17 mouse cellular contexts compared by ENCODE assay signal in the genomic region with DNA sequence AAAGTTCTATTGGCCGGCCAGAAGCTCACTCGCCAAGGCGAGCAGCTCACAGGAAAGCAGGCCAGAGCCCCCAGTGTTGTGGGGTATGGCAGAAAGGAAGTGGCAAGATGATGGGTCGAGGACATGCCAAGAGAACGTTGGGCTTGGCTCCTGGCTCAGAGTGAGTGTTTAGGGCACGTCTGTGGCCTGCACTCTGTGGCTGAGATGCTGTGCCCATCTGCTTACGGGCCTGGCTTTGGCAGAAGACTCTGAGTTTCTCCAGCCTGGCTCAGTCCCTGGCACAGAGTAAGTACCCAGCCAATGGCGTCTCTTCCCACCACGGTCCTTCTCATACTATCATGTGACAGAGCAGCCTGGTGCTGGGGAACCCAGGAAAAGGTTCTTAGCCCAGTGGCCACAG. TPM values are rescaled to one million over a fixed set of nuclear protein-coding genes. Genes with fewer than 3 reads are reported as not detected.
A peak's percentile ranks its signal among the peaks of the same experiment; 100 is the strongest.
DNase-seq lines count a peak whose midpoint lies in the region; ATAC-seq and TF ChIP-seq lines count a peak whose summit lies in the region.
"Had no signal": no experiment of that assay in that cellular context is flagged by ENCODE, and none has a peak within 500 bp of the region (broad histone marks: within the 10 kb centered on the region; RNA-seq: fewer than 3 reads in every experiment).

No protein-coding gene starts in this region.

- no peak for ATAC-seq in forebrain, embryonic 14.5 days
- no peak for ATAC-seq in midbrain, embryonic 12.5 days (ENCODE audit: low FRiP score, low read depth)
- ATAC-seq in liver, embryonic 12.5 days: no peak
- ATAC-seq: lung, postnatal 0 days had no signal

- H3K4me3 ChIP-seq in testis, adult 2 months (ENCODE audit: control insufficient read depth, low read depth, low read length): peak overlapping the region; percentile 76
- H3K4me3 ChIP-seq in forebrain, embryonic 14.5 days (ENCODE audit: low read depth, low read length): no peak overlapping the region
- H3K4me3 ChIP-seq in midbrain, embryonic 12.5 days: no peak overlapping the region
- no peak overlapping the region for H3K4me3 ChIP-seq in liver, embryonic 12.5 days
- H3K4me3 ChIP-seq: heart, embryonic 13.5 days had no signal

- no peak for TF ChIP-seq POLR2A in testis, adult 2 months (IDR thresholded peaks at IDR 0.05; ENCODE audit: control insufficient read depth, low read depth, low read length)

- H3K27ac ChIP-seq in testis, adult 2 months (ENCODE audit: control insufficient read depth, insufficient read depth, low read depth, low read length): no peak overlapping the region; the same call in 1 of the 2 replicates
- peak overlapping the region; percentile 30; the same call in 1 of the 2 replicates for H3K27ac ChIP-seq in forebrain, embryonic 14.5 days (ENCODE audit: low read depth, low read length)
- H3K27ac ChIP-seq in midbrain, embryonic 12.5 days (replicated peaks): peak overlapping the region; percentile 75
- no peak overlapping the region for H3K27ac ChIP-seq in liver, embryonic 12.5 days
- H3K27ac ChIP-seq: heart, embryonic 13.5 days had no signal

- TF ChIP-seq CTCF in testis, adult 2 months (IDR thresholded peaks at IDR 0.05; ENCODE audit: control insufficient read depth, insufficient read depth, insufficient replicate concordance, low read depth, low read length): no peak

- H3K27me3 ChIP-seq in testis, adult 2 months (ENCODE audit: control insufficient read depth, insufficient read depth, low read length): no peaks in the 10 kb centered on the region
- no peaks in the 10 kb centered on the region; the same call in 1 of the 2 replicates for H3K27me3 ChIP-seq in forebrain, embryonic 14.5 days (replicated peaks; ENCODE audit: control insufficient read depth, insufficient read depth, low read length)
- H3K27me3 ChIP-seq in midbrain, embryonic 12.5 days: peaks cover 27% of the 10 kb centered on the region
- H3K27me3 ChIP-seq in liver, embryonic 12.5 days (replicated peaks): peaks cover 53% of the 10 kb centered on the region

- no peak overlapping the region for H3K4me2 ChIP-seq in forebrain, embryonic 14.5 days (ENCODE audit: low read length)
- no peak overlapping the region for H3K4me2 ChIP-seq in midbrain, embryonic 12.5 days (replicated peaks)
- no peak overlapping the region for H3K4me2 ChIP-seq in liver, embryonic 12.5 days
- H3K4me2 ChIP-seq: heart, embryonic 13.5 days had no signal

- WGBS in forebrain, embryonic 14.5 days: 81% methylated on average over 9 of the region's 9 CpGs
- 85% methylated on average over 9 of the region's 9 CpGs for whole genome bisulfite sequencing in midbrain, embryonic 12.5 days
- 66% methylated on average over 9 of the region's 9 CpGs for whole genome bisulfite sequencing in liver, embryonic 12.5 days (ENCODE audit: insufficient replicate concordance)

- no peaks in the 10 kb centered on the region for H3K36me3 ChIP-seq in testis, adult 2 months (ENCODE audit: control insufficient read depth, insufficient read depth, low read length)
- no peaks in the 10 kb centered on the region for H3K36me3 ChIP-seq in forebrain, embryonic 14.5 days (ENCODE audit: control insufficient read depth, insufficient read depth, low read length)
- H3K36me3 ChIP-seq in midbrain, embryonic 12.5 days: no peaks in the 10 kb centered on the region
- no peaks in the 10 kb centered on the region for H3K36me3 ChIP-seq in liver, embryonic 12.5 days
- H3K36me3 ChIP-seq: heart, embryonic 13.5 days had no signal

- H3K9me3 ChIP-seq in forebrain, embryonic 14.5 days (replicated peaks; ENCODE audit: control insufficient read depth, low read length): no peaks in the 10 kb centered on the region
- no peaks in the 10 kb centered on the region for H3K9me3 ChIP-seq in midbrain, embryonic 12.5 days
- no peaks in the 10 kb centered on the region for H3K9me3 ChIP-seq in liver, embryonic 12.5 days (replicated peaks)
- H3K9me3 ChIP-seq: heart, embryonic 13.5 days had no signal

- H3K4me1 ChIP-seq in testis, adult 2 months (ENCODE audit: control insufficient read depth, insufficient read depth, low read length): peaks cover 3% of the 10 kb centered on the region
- H3K4me1 ChIP-seq in forebrain, embryonic 14.5 days (ENCODE audit: control insufficient read depth, insufficient read depth, low read length): peaks cover 11% of the 10 kb centered on the region
- peaks cover 27% of the 10 kb centered on the region for H3K4me1 ChIP-seq in midbrain, embryonic 12.5 days
- peaks cover 10% of the 10 kb centered on the region for H3K4me1 ChIP-seq in liver, embryonic 12.5 days

- no peak for DNase-seq in testis, postnatal 14 days (ENCODE audit: low spot score)
- DNase-seq in forebrain, embryonic 14.5 days (ENCODE audit: low spot score): no peak
- no peak for DNase-seq in adrenal gland, adult 18-20 months (ENCODE audit: low spot score in 2 of 2)
- no peak for DNase-seq in right cerebral cortex, adult 2 months (ENCODE audit: low spot score in 2 of 2)
- DNase-seq in right cerebral cortex, adult 18-20 months: no peak
- DNase-seq: adrenal gland, adult 2 months; kidney, postnatal 10 days; thymus, postnatal 14 days had no signal

- no peak overlapping the region for H3K9ac ChIP-seq in forebrain, embryonic 14.5 days (ENCODE audit: low read length)
- H3K9ac ChIP-seq in midbrain, embryonic 12.5 days (replicated peaks): no peak overlapping the region
- no peak overlapping the region for H3K9ac ChIP-seq in liver, embryonic 12.5 days
- H3K9ac ChIP-seq: heart, embryonic 13.5 days had no signal

RNA-seq across cellular contexts. Expression of a gene that starts 5.9 kb away (rescaled TPM):
- polyA plus RNA-seq in testis, adult 2 months (2012; rRNA removed): 12.1 and 14.0 TPM in 2 replicates
- 225 and 276 TPM in 2 replicates for polyA plus RNA-seq in forebrain, embryonic 14.5 days (2014; fragmentation: Nextera tagmentation; extraction: Ambion mirVana)
- polyA plus RNA-seq in midbrain, embryonic 12.5 days (2016; fragmentation: Nextera tagmentation; extraction: Ambion mirVana): 237 and 291 TPM in 2 replicates
- 0.81 and 1.4 TPM in 2 replicates for polyA plus RNA-seq in liver, embryonic 12.5 days (2016; fragmentation: Nextera tagmentation; extraction: Ambion mirVana)
- 1 to 10 TPM; 3.4 to 3.8 TPM for total RNA-seq in adrenal gland, adult 18-20 months (2021)

RNA-seq across cellular contexts. Expression of a gene that starts 16.6 kb away (rescaled TPM):
- 7.8 and 9.4 TPM in 2 replicates for polyA plus RNA-seq in testis, adult 2 months (2012; rRNA removed)
- polyA plus RNA-seq in forebrain, embryonic 14.5 days (2014; fragmentation: Nextera tagmentation; extraction: Ambion mirVana): 13.2 and 19.3 TPM in 2 replicates
- polyA plus RNA-seq in midbrain, embryonic 12.5 days (2016; fragmentation: Nextera tagmentation; extraction: Ambion mirVana): 2.6 and 3.3 TPM in 2 replicates
- polyA plus RNA-seq in liver, embryonic 12.5 days (2016; fragmentation: Nextera tagmentation; extraction: Ambion mirVana): not detected in 2 replicates
- total RNA-seq in adrenal gland, adult 18-20 months (2021): under 1 TPM; 0.33 to 0.90 TPM
- total RNA-seq: common myeloid progenitor, adult 5-6 weeks; gastrocnemius, adult 8-10 months had no signal
- polyA plus RNA-seq: heart, embryonic 13.5 days; intestine, embryonic 14.5 days; liver, adult 2 months; lung, postnatal 0 days had no signal

RNA-seq across cellular contexts. Expression of a gene that starts 24.2 kb away (rescaled TPM):
- 14.6 and 21.3 TPM in 2 replicates for polyA plus RNA-seq in testis, adult 2 months (2012; rRNA removed)
- 42.4 and 63.9 TPM in 2 replicates for polyA plus RNA-seq in forebrain, embryonic 14.5 days (2014; fragmentation: Nextera tagmentation; extraction: Ambion mirVana)
- 60.1 and 61.9 TPM in 2 replicates for polyA plus RNA-seq in midbrain, embryonic 12.5 days (2016; fragmentation: Nextera tagmentation; extraction: Ambion mirVana)
- 48.3 and 51.2 TPM in 2 replicates for polyA plus RNA-seq in liver, embryonic 12.5 days (2016; fragmentation: Nextera tagmentation; extraction: Ambion mirVana)
- 1 to 10 TPM; 2.4 to 2.5 TPM for total RNA-seq in adrenal gland, adult 18-20 months (2021)
- total RNA-seq: gastrocnemius, adult 8-10 months had no signal

RNA-seq across cellular contexts. Expression of a gene that starts 30.0 kb away (rescaled TPM):
- polyA plus RNA-seq in testis, adult 2 months (2012; rRNA removed): 149 and 170 TPM in 2 replicates
- not detected in 2 replicates for polyA plus RNA-seq in forebrain, embryonic 14.5 days (2014; fragmentation: Nextera tagmentation; extraction: Ambion mirVana)
- polyA plus RNA-seq in midbrain, embryonic 12.5 days (2016; fragmentation: Nextera tagmentation; extraction: Ambion mirVana): 0.13 TPM in 1 of 2 replicates, not detected in the other
- 0.22 and 0.31 TPM in 2 replicates for polyA plus RNA-seq in liver, embryonic 12.5 days (2016; fragmentation: Nextera tagmentation; extraction: Ambion mirVana)
- total RNA-seq in adrenal gland, adult 18-20 months (2021): not detected
- total RNA-seq: adrenal gland, adult 2 months; common myeloid progenitor, adult 5-6 weeks; gastrocnemius, adult 8-10 months; liver, adult 2 months had no signal
- polyA plus RNA-seq: adrenal gland, adult 2 months; liver, adult 2 months had no signal

RNA-seq across cellular contexts. Expression of a gene that starts 44.6 kb away (rescaled TPM):
- polyA plus RNA-seq in testis, adult 2 months (2012; rRNA removed): 7.2 and 8.0 TPM in 2 replicates
- polyA plus RNA-seq in forebrain, embryonic 14.5 days (2014; fragmentation: Nextera tagmentation; extraction: Ambion mirVana): 0.14 and 0.19 TPM in 2 replicates
- polyA plus RNA-seq in midbrain, embryonic 12.5 days (2016; fragmentation: Nextera tagmentation; extraction: Ambion mirVana): 0.37 TPM in 1 of 2 replicates, not detected in the other
- 0.30 TPM in 2 replicates for polyA plus RNA-seq in liver, embryonic 12.5 days (2016; fragmentation: Nextera tagmentation; extraction: Ambion mirVana)
- under 1 TPM; 0.16 to 0.17 TPM for total RNA-seq in adrenal gland, adult 18-20 months (2021)
- total RNA-seq: adrenal gland, adult 2 months; gastrocnemius, adult 8-10 months had no signal

Comparison
In these comparisons a context has a peak if more than half of its experiments do, and no peak if none do; other contexts are left out.
1. H3K27ac ChIP-seq: peak in forebrain, embryonic 14.5 days (single experiment) and midbrain, embryonic 12.5 days (single experiment); none in testis, adult 2 months (single experiment) and liver, embryonic 12.5 days (single experiment).
2. RNA of a gene that starts 5.9 kb away (polyA plus RNA-seq): 237 to 291 TPM in midbrain, embryonic 12.5 days and 225 to 276 TPM in forebrain, embryonic 14.5 days; 12.1 to 14.0 TPM in testis, adult 2 months and 0.81 to 1.4 TPM in liver, embryonic 12.5 days; every median in the first group is over 10 times any median in the second.